Mouse (Mus musculus): ENCODE measurements around the gene Oosp1.

Oosp1 gene

DNA sequence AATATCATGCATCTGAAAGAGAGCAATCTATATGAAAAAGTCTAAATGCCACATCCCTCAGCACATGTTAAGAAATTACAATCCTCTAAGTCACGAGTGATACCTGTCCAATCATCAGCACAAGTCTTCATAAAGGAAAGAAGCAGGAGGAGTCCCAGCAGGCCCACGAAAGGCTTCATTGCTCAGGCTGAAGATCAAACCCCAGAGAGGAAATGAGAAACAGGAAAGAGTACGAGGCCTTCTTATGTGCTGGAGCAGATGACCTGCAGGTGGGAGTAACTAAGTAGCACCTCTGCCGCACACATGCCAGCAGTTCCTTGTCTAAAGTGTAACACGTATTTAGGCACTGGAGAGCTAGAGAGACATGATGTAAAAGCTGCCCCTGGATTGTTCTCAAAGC is at the start of gene Oosp1:
TSS of gene Oosp1 (minus strand) at position 312 of the 400 bp plus-strand sequence.
- in situ Hi-C loops (cut with MboI, MseI) = no loop called here

- in situ Hi-C loops (cut with MboI, MseI) = no loop called here
These were observed 45.5 kb upstream of the Oosp1 start for GRCm38 (mm10) chr19:11736455-11736854.

- in situ Hi-C loops (cut with MboI, MseI) = no loop called here
These were observed 39.3 kb upstream of the Oosp1 start for GRCm38 (mm10) chr19:11730278-11730677.

GRCm38 (mm10) chr19:11727304-11727703 is 36.4 kb upstream of the Oosp1 start:
- in situ Hi-C loops (cut with MboI, MseI) = no loop called here

- in situ Hi-C loops (cut with MboI, MseI) = no loop called here
These were observed 35.0 kb upstream of the Oosp1 start for GRCm38 (mm10) chr19:11725915-11726314.

- in situ Hi-C loops (cut with MboI, MseI) = no loop called here
These were observed 33.3 kb upstream of the Oosp1 start for GRCm38 (mm10) chr19:11724275-11724674.

DNA sequence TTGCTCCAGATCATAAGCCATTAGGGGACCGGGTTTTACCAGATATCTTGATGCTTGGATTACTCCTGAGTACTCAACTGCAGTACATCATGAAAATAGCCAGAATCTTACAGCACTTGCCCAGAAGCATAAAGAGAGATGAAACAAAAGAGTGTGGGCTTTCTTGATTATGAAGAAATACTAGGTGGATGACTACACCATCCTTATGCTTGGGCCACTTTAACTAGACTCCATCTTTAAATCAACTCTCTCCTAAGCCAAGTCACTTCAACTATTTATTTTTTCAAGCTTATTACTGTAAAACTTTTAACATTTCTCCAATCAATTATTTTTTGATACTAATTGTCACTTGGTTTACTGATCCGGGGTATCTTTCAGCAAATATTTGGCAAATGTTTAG is 32.9 kb upstream of the Oosp1 start:
- in situ Hi-C loops (cut with MboI, MseI) = no loop called here

GRCm38 (mm10) chr19:11720071-11720470 is 29.1 kb upstream of the Oosp1 start:
- in situ Hi-C loops (cut with MboI, MseI) = no loop called here

GRCm38 (mm10) chr19:11712451-11712850 is 21.5 kb upstream of the Oosp1 start:
- in situ Hi-C loops (cut with MboI, MseI) = no loop called here

DNA sequence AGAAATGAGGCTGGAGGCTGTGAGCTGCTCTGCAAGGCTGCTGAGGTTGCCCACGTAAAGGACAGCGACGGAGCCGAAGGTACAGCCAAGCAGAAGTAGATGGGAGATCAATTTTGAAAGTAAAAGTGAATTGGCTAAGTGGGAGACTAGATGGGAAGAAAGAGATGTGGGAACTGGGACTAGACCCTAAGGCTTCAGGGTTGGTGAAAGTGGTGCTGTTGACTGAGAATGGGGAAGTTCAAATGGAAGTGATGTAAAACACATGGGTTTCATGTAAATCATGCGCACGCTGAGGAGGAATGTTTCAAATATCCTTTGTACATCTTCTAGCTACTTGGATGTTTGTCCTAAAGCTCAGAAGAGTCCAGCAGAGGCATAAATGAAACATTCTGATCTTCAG is 7.4 kb upstream of the Oosp1 start:
- in situ Hi-C loops (cut with MboI, MseI) = no loop called here

DNA sequence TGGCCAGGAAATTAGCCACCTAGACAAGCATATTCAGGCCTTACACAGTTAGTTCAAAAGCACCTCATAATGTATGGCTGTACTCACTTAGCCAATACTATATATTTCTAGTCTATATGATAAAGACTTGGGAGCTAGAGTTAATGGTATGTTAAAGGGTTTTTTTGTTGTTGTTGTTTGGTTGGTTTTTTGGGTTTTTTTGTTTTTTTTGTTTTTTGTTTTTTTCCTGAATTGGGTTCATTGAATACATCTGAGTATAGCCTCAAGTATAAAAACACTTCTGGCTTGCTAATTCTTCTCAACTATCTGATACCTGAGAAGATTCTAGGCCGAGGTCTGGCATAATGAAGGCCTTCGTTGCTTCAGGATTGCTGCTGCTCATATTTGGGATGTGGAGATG is 5.8 kb upstream of the Oosp1 start, which contains the start of gene Oosp3:
TSS of gene Oosp3 (plus strand) at position 301 of the 400 bp plus-strand sequence.
- in situ Hi-C loops (cut with MboI, MseI) = no loop called here

DNA sequence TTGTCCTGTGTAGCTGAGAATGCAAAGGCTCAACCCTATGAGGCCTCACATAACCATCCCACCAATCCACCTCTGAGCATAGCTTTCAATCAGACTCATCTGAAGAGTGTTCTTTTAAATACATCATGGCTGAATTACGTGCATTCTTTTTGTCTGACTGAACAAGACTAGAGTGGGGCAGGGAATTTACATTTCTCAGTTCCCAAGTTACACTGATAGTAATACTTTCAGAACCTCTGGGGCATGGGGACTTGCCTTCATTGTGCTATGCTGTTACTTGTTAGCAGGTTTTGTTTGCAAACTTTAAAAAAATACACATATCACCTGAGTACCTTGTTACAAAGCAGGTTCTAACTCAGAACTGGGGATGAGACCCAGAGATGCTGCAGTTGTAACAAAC is 504 bp upstream of the Oosp1 start:
- in situ Hi-C loops (cut with MboI, MseI) = no loop called here

DNA sequence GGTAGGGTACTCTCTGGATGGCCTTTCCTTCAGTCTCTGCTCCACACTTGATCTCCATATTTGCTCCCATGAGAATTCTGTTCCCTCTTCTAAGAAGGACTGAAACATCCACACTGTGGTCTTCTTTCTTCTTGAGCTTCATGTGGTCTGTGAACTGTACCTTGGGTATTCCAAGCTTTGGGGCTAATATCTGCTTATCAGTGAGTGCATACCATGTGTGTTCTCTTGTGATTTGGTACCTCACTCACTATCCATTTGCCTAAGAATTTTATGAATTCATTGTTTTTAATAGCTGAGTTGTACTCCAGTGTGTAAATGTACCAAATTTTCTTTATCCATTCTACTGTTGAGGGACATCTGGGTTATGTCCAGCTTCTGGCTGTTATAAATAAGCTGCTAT is 29.4 kb downstream of the Oosp1 start:
- in situ Hi-C loops (cut with MboI, MseI) = no loop called here

DNA sequence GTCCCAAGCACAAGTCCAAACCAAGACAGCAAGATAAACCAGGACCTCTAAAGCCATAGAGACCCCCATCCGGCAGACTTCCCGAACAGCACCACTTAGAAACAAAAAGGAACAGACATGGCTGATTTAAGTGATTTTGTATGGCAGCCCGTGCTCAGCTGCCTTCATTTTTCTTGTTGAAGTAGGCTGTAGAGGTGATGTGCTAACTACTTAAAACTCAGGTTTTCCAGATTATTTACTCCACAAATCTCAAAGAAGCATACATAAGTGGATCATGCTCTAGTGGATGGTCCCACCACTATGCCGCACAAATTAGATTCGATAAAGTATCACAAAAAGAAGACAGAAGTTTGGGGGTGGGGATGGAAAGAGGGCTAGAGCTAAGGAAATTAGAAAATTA is 30.5 kb downstream of the Oosp1 start, which contains the start of gene Oosp2:
TSS of gene Oosp2 (minus strand) at position 101 of the 400 bp plus-strand sequence.
- in situ Hi-C loops (cut with MboI, MseI) = no loop called here

DNA sequence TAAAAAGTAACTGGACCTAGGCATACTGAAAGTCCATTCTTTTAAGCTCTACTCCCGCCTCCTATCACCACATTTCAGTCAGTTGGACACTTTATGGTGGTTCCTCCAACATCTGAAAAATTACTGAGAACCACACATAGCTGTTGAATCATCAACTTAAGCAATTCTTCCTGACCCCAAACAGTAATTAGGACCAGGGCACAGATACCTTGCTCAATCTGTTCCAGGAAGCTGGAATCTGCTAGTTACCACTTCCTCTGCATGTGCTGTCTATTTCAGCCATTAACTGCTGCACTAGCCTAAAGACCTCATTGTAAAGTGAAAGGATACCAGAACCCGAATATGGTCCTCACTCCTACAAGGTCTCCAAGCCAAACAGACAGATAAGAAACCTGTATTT is 31.8 kb downstream of the Oosp1 start:
- in situ Hi-C loops (cut with MboI, MseI) = no loop called here

DNA sequence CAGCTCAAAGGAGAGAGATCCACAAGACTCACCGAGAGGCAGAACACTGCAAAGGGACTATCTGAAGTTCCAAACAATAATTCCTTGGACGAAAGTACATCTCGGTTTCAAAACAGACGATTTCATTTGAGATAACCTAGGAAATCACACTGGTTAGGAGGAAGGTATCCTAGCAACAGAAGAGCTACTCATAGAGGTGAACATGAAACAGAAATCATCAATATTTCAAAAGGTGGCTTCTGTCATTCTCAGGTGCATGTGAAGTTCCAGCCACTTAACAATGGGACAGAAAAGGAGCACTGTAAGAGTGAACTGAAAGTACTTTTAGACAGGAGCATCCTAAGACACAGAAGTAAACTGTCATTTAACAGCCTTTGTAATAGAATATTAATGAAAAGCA is 41.4 kb downstream of the Oosp1 start:
- in situ Hi-C loops (cut with MboI, MseI) = no loop called here

- in situ Hi-C loops (cut with MboI, MseI) = no loop called here
These were observed 44.8 kb downstream of the Oosp1 start for GRCm38 (mm10) chr19:11646166-11646565.

DNA sequence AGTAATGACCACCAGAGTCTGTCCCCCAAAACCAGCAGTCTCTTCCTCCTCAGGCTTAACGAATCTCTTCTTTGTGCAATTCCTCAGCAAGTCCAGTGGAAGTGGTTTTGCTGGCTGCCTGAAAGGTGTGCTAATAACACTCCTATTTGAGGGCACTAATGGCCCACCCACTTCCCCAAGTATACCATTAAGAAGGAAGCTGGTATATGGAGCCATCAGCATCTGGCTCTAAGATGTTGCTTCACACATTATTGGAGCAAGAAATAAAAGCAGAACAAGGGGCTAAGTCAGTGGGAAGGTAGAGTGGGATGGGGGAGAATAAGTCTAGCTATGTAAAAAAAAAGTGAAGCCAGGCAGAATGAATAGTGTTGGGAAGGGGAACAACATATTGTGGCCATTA is 50.2 kb downstream of the Oosp1 start, which contains the start of gene Ms4a3:
TSS of gene Ms4a3 (minus strand) at position 120 of the 400 bp plus-strand sequence.
- in situ Hi-C loops (cut with MboI, MseI) = no loop called here

DNA sequence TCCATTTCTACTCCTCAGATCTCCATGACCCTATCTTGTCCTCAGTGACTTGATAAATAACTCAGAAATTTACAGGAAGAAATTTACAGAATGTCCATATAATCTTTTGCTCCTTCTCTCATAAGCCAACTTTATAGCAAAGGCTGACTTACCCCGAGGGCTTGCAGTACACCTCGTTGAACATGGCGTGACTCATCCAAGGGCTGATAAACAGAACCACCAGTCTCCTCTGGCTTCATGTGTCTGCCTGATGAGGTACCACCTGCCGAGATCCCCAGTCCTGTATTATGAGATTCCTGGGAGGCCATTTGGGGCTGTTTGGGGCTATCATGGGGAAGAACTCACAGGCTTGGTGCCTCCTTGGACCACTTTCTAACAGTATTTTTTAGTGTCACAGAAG is 51.9 kb downstream of the Oosp1 start:
- in situ Hi-C loops (cut with MboI, MseI) = no loop called here

DNA sequence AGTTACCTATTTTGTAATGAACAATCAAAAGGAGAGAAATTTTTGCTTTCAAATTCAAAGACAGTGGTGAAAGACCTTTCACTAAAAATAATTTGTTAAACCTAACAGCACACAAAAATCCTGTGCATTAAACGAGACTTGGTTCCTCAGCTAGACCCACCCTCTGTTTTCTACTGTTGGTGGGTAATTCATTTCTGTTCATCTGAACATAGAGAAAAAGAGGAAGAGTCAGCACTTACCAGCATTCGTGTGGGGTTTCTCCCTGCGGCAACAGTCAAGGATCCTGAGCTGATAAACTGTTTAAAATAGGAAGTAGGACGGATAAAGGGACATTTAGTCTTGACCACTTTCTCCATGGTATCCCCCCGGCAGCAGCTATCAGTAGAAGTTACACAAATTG is 55.4 kb downstream of the Oosp1 start:
- in situ Hi-C loops (cut with MboI, MseI) = no loop called here

GRCm38 (mm10) chr19:11634330-11634729 is 56.6 kb downstream of the Oosp1 start:
- in situ Hi-C loops (cut with MboI, MseI) = no loop called here

- in situ Hi-C loops (cut with MboI, MseI) = no loop called here
These were observed 57.2 kb downstream of the Oosp1 start for GRCm38 (mm10) chr19:11633732-11634131.

DNA sequence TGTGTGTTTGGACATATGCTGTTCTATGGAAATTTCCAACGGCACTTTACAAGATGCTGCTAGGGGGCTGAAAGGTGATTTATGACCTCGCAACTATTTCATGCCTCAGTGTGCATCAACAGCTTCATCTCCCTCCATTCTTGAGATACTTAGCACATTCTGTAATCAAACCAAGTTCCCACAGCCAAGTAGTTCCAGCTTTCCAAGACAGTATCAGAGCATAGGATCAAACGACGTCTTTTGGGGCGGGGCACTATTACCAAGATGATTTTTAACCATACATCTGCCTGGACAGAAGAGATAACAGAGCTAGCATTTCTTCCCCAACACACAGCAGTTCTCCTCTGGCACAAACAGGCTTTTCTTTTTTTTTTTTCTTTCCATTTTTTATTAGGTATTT is 65.7 kb downstream of the Oosp1 start:
- in situ Hi-C loops (cut with MboI, MseI) = no loop called here

DNA sequence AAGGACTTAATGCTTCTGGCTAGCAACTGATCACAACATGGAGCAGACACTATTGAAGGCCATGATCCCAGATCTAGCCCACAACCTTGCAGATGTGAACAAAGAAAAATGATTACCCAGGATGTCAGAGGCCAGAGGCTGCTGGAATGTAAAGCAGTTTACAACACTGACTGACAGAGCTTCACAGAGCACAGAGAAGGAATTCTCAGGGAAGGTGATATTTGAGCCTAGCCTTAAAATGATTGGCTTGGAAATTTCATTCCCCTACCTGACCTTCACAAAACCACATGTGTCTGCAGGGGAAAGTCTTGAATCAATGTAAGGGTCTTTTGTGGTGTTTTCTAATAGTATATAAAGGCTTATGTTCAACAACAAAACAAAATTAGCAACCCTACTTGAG is 66.2 kb downstream of the Oosp1 start:
- in situ Hi-C loops (cut with MboI, MseI) = no loop called here

Data from T-helper 2 cell (primary cell).